In genomic region chr12:3723762-3724161, GRCm38 (mm10) we compare ENCODE assay signal across 9 mouse cellular contexts.
DNase-seq lines count a peak whose midpoint lies in the region; ATAC-seq and TF ChIP-seq lines count a peak whose summit lies in the region.
"Had no signal": no experiment of that assay in that cellular context is flagged by ENCODE, and none has a peak within 500 bp of the region (broad histone marks: within the 10 kb centered on the region; RNA-seq: fewer than 3 reads in every experiment).

No protein-coding gene starts in this region.

- no peak overlapping the region for H3K9ac ChIP-seq in lung, embryonic 14.5 days
- no peak overlapping the region for H3K9ac ChIP-seq in forebrain, embryonic 11.5 days (ENCODE audit: low read length)
- H3K9ac ChIP-seq: limb, embryonic 12.5 days had no signal

- no peak overlapping the region for H3K4me2 ChIP-seq in lung, embryonic 14.5 days
- H3K4me2 ChIP-seq in forebrain, embryonic 11.5 days (ENCODE audit: low read depth, low read length, severe bottlenecking) = no peak overlapping the region
- H3K4me2 ChIP-seq: limb, embryonic 12.5 days had no signal

- no peaks in the 10 kb centered on the region for H3K27me3 ChIP-seq in lung, embryonic 14.5 days (ENCODE audit: insufficient read depth, low read length)
- H3K27me3 ChIP-seq in forebrain, embryonic 11.5 days (ENCODE audit: control insufficient read depth, insufficient read depth, low read length) = no peaks in the 10 kb centered on the region
- H3K27me3 ChIP-seq: limb, embryonic 12.5 days had no signal

- no peak overlapping the region for H3K4me3 ChIP-seq in lung, embryonic 14.5 days (ENCODE audit: low read depth, low read length)
- H3K4me3 ChIP-seq in lung, adult 2 months (replicated peaks; ENCODE audit: extremely low read depth, low read depth, low read length) = no peak overlapping the region
- no peak overlapping the region for H3K4me3 ChIP-seq in forebrain, embryonic 11.5 days (ENCODE audit: low read depth, low read length)
- H3K4me3 ChIP-seq: limb, embryonic 12.5 days had no signal

- TF ChIP-seq CTCF in lung, embryonic 14.5 days (IDR thresholded peaks at IDR 0.05; ENCODE audit: low read depth) = no peak
- no peak for TF ChIP-seq CTCF in lung, adult 2 months (IDR thresholded peaks at IDR 0.05; ENCODE audit: insufficient read depth, low read length)

- ATAC-seq in lung, embryonic 14.5 days (ENCODE audit: insufficient read depth) = no peak
- ATAC-seq in forebrain, embryonic 11.5 days (replicated peaks; ENCODE audit: low FRiP score) = no peak

- WGBS in lung, embryonic 14.5 days = 23% methylated on average over 3 of the region's 3 CpGs
- WGBS in lung, adult 2 months = 32% methylated on average over 3 of the region's 3 CpGs
- 71% methylated on average over 3 of the region's 3 CpGs for WGBS in forebrain, embryonic 11.5 days

- no peak for TF ChIP-seq POLR2A in lung, adult 2 months (IDR thresholded peaks at IDR 0.05; ENCODE audit: borderline replicate concordance, extremely low read depth, low read depth, low read length)

- H3K36me3 ChIP-seq in lung, embryonic 14.5 days (ENCODE audit: insufficient read depth) = 0 out of 2 replicates have a peak, but pooled peaks cover 3% of the 10 kb centered on the region
- no peaks in the 10 kb centered on the region for H3K36me3 ChIP-seq in forebrain, embryonic 11.5 days (ENCODE audit: control insufficient read depth, insufficient read depth, low read length)

- DNase-seq in adrenal gland, adult (ENCODE audit: inconsistent age in 2 of 2, low spot score in 1 of 2) = peak; percentile 34 to 78
- no peak for DNase-seq in adrenal gland, adult 8-10 months
- peak; percentile 77 for DNase-seq in lung, embryonic 14.5 days
- no peak for DNase-seq in lung, adult 2 months
- DNase-seq in brain, adult 2 months (ENCODE audit: low read depth, low spot score) = peak; percentile 55
- peak; percentile 81 for DNase-seq in kidney, adult 9 months
- no peak for DNase-seq in thymus, postnatal 14 days
- no peak for DNase-seq in forebrain, embryonic 11.5 days (ENCODE audit: low spot score)

- H3K27ac ChIP-seq in lung, embryonic 14.5 days (ENCODE audit: low read depth) = 0 out of 2 replicates have a peak overlapping the region, but pooled peaks have one; percentile 7
- H3K27ac ChIP-seq in forebrain, embryonic 11.5 days (ENCODE audit: low read depth, low read length) = no peak overlapping the region
- H3K27ac ChIP-seq: limb, embryonic 12.5 days had no signal

- no peaks in the 10 kb centered on the region for H3K9me3 ChIP-seq in lung, embryonic 14.5 days (ENCODE audit: low read depth, low read length)
- H3K9me3 ChIP-seq in forebrain, embryonic 11.5 days (ENCODE audit: control insufficient read depth, low read length) = no peaks in the 10 kb centered on the region
- H3K9me3 ChIP-seq: limb, embryonic 12.5 days had no signal

- H3K4me1 ChIP-seq in lung, embryonic 14.5 days (ENCODE audit: insufficient read depth) = peaks cover 5% of the 10 kb centered on the region
- H3K4me1 ChIP-seq in lung, adult 2 months (ENCODE audit: control insufficient read depth, insufficient read depth, low read length) = no peaks in the 10 kb centered on the region
- H3K4me1 ChIP-seq in forebrain, embryonic 11.5 days (replicated peaks; ENCODE audit: control insufficient read depth, insufficient read depth, low read length) = no peaks in the 10 kb centered on the region

Comparison
In these comparisons a context has a peak if more than half of its experiments do, and no peak if none do; other contexts are left out.
1. DNase-seq: peak in adrenal gland, adult (2 of 2), lung, embryonic 14.5 days (single experiment), brain, adult 2 months (single experiment) and kidney, adult 9 months (single experiment); none in adrenal gland, adult 8-10 months (single experiment), lung, adult 2 months (single experiment), thymus, postnatal 14 days (single experiment) and forebrain, embryonic 11.5 days (single experiment).